Mouse (Mus musculus) erythroblast, embryonic 14.5 days (primary cell): ENCODE measurements around the gene Cpxm2. TPM values are rescaled to one million over a fixed set of nuclear protein-coding genes. Genes with fewer than 3 reads are reported as not detected.

ENCODE experiments used
- H3K27me3 ChIP-seq: 2 replicates; pipeline ENCODE4 v1.6.1; 2012; ENCODE audit warnings: inconsistent platforms; ENCODE audit not compliant: control insufficient read depth
- H3K36me3 ChIP-seq: 2 replicates; pipeline ENCODE4 v1.6.1; 2012; ENCODE audit warnings: mild to moderate bottlenecking, inconsistent platforms; ENCODE audit not compliant: control insufficient read depth
- H3K4me1 ChIP-seq: 2 replicates; pipeline ENCODE4 v1.6.1; 2012; ENCODE audit warnings: inconsistent platforms; ENCODE audit not compliant: control insufficient read depth
- H3K4me3 ChIP-seq: replicated peaks from 2 replicates; pipeline ENCODE3; 2012; ENCODE audit warnings: moderate library complexity, mild to moderate bottlenecking, inconsistent platforms
- H3K9me3 ChIP-seq: 2 replicates; pipeline ENCODE4 v1.6.1; 2012; ENCODE audit warnings: low read length, inconsistent platforms, mixed read lengths; ENCODE audit not compliant: control insufficient read depth
- GATA1 ChIP-seq: IDR thresholded peaks from 2 replicates; pipeline ENCODE4 v1.6.1; 2012; ENCODE audit warnings: low read length, inconsistent platforms, mixed read lengths
- TAL1 ChIP-seq: IDR thresholded peaks from 3 replicates; pipeline ENCODE4 v1.6.1; 2012; ENCODE audit warnings: low read length, inconsistent platforms, mixed read lengths
- polyA plus RNA-seq: library from polyadenylated mRNA; stranded (reverse); fragments of >175 nt; gene quantifications from 2 replicates; pipeline ENCODE4 v1.2.3, GENCODE M21; 2012

Cpxm2 gene
- polyA plus RNA-seq, 1 experiment, result not detected

DNA sequence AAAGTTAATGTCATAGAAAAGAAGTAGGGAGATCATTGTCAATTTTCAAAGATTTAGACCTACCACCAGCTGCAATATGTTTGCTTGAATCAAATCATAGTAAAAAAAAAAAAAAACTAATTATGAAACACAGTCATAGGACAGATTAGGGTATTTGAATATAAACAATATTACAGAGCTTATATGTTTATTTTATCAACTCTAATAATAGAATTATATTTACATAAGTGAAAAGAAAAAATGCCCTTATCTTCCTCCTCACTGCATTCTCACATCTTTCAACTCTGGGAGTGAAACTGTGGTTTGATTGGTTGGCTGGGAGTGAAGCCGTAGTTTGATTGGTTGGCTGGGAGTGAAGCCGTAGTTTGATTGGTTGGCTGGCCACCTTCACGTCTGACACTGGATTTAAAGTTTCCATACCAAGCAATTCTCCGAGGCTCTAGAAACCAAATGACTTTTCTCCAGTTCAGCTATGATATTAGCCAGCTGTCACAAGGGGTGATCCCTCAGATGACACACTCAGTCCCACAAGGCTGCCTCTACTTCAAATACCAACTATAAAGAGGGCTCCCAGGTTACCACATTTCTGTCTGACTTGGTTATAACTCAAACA is 27.2 kb upstream of the Cpxm2 start:
- Histone ChIP-seq H3K27me3 (no peaks in the 10 kb centered on the region), H3K4me3 (no peak overlapping the region), H3K9me3 (no peaks in the 10 kb centered on the region), H3K36me3 (no peaks in the 10 kb centered on the region), H3K4me1 (no peaks in the 10 kb centered on the region)
- TF ChIP-seq TAL1 (no peak), GATA1 (no peak)

- Histone ChIP-seq H3K4me1 (no peaks in the 10 kb centered on the region), H3K9me3 (no peaks in the 10 kb centered on the region), H3K36me3 (no peaks in the 10 kb centered on the region), H3K27me3 (no peaks in the 10 kb centered on the region), H3K4me3 (no peak overlapping the region)
- TF ChIP-seq GATA1 (no peak), TAL1 (no peak)
Measured at GRCm38 (mm10) chr7:132181042-132181441, 26.5 kb upstream of the Cpxm2 start.

DNA sequence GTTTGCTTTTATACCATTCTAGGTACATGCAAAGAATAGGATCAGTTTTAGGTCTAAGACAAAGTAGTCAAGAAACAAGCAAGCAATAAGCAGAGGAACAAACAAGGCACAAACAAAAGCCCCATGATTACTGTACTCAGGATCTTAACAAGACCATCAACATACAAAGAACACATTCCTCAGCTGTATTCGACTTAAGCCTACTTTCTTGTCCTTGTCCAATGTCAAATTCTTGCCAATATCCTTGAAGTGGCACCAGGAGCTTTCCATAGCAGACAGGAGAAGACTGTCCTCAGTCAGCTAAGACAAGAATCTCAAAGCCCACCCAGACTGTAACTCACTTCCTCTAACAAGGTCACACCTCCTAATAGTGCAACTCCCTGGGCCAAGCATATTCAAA is 24.5 kb upstream of the Cpxm2 start:
- no peak for TF ChIP-seq TAL1
- no peak for TF ChIP-seq GATA1
- Histone ChIP-seq H3K36me3 (no peaks in the 10 kb centered on the region), H3K27me3 (no peaks in the 10 kb centered on the region), H3K4me1 (no peaks in the 10 kb centered on the region), H3K9me3 (no peaks in the 10 kb centered on the region; the same call in 1 of the 2 replicates), H3K4me3 (no peak overlapping the region)

- TF ChIP-seq TAL1 (no peak), GATA1 (no peak)
Measured at GRCm38 (mm10) chr7:132174787-132175186, 20.2 kb upstream of the Cpxm2 start.

GRCm38 (mm10) chr7:132174296-132174695 is 19.8 kb upstream of the Cpxm2 start:
- no peaks in the 10 kb centered on the region for H3K4me1 ChIP-seq
- no peak for TF ChIP-seq TAL1
- no peak for TF ChIP-seq GATA1
- H3K4me3 ChIP-seq, result no peak overlapping the region
- H3K27me3 ChIP-seq, result no peaks in the 10 kb centered on the region
- no peaks in the 10 kb centered on the region for H3K36me3 ChIP-seq
- peaks cover 13% of the 10 kb centered on the region for H3K9me3 ChIP-seq

More at GRCm38 (mm10) chr7:132174787-132175186, 20.2 kb upstream of the Cpxm2 start:
- Histone ChIP-seq H3K4me1 (no peaks in the 10 kb centered on the region), H3K9me3 (peaks cover 13% of the 10 kb centered on the region), H3K27me3 (no peaks in the 10 kb centered on the region), H3K36me3 (no peaks in the 10 kb centered on the region), H3K4me3 (no peak overlapping the region)

DNA sequence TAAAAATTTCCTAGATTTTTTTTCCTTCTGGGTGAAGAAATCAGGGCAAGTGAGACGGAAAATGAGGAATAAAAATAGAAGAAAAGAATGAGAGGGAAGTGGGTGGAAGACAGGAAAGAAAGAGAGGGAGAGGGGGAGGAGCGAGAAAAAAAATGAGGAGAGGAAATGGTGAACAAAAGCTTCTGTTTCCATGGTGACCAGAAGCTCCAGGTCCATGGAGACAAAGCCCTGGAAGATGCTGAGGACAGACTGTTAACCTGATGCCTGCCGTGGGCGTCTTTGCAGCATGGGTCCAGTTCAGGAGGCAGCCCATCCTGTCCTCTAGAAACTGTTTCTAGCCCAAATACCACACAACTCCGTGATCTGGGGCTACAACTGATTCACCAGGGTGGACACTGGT is 17.7 kb upstream of the Cpxm2 start:
- no peak for TF ChIP-seq TAL1
- no peak overlapping the region for H3K4me3 ChIP-seq
- no peaks in the 10 kb centered on the region for H3K27me3 ChIP-seq
- H3K36me3 ChIP-seq, result no peaks in the 10 kb centered on the region
- no peaks in the 10 kb centered on the region for H3K4me1 ChIP-seq
- H3K9me3 ChIP-seq, result peaks cover 13% of the 10 kb centered on the region

DNA sequence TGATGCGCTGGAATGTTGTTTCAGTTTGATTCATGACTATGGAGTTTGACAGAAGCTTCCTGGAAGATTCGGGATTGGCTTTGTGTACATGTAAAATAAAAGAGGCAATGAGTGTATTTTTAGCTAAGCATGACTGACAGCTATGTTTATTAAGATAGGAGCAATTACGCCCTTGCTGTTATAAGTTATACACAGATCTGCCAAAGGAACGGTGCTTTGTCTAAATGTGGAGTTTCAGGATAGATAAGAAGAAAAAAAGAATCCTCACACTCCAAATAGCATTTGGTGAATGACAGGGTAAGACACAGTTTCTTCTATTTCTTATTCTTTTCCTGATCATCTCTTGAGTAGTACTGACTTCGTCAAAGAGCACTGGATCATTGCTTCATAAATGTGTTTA is 17.2 kb upstream of the Cpxm2 start:
- Histone ChIP-seq H3K4me3 (no peak overlapping the region), H3K4me1 (no peaks in the 10 kb centered on the region), H3K9me3 (peaks cover 13% of the 10 kb centered on the region), H3K36me3 (no peaks in the 10 kb centered on the region), H3K27me3 (no peaks in the 10 kb centered on the region)
- TF ChIP-seq TAL1 (no peak), GATA1 (no peak)

DNA sequence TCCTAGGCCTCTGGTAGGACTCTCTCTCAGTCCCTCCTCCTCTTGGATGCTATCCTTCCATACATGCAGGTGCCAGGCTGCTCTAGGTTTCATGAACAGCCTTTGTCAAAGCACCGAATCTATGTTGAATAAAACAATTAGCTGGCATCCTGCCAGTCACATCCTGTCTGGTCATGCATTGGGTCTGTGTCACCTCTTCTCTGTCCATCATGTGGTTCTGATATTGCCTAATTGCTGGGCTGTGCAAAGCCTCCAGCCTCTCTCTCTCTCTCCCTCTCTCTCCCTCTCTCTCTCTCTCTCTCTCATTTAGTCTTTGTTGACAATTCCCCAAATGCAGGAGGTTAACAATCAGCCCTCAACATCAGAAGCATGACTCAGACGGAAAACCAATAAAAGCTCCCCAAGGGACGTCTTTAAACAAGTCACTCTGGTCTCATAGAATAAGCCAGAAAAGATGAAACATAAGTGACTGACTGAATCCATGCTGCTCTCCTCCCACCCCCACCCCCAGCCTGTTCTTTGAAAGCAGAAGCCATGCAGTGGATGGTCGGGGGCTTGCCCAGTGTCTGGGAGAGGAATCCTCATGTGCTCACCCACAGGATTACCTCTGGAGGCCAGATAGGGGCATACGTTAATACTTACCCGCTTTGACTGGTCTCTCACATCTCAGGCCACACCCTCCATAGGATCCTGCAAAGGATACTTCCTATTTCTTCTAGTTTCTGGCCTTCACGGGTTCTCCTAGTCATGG is 15.1 kb upstream of the Cpxm2 start:
- peaks cover 13% of the 10 kb centered on the region for H3K9me3 ChIP-seq
- no peak for TF ChIP-seq TAL1
- TF ChIP-seq GATA1, result no peak
- no peaks in the 10 kb centered on the region for H3K4me1 ChIP-seq

DNA sequence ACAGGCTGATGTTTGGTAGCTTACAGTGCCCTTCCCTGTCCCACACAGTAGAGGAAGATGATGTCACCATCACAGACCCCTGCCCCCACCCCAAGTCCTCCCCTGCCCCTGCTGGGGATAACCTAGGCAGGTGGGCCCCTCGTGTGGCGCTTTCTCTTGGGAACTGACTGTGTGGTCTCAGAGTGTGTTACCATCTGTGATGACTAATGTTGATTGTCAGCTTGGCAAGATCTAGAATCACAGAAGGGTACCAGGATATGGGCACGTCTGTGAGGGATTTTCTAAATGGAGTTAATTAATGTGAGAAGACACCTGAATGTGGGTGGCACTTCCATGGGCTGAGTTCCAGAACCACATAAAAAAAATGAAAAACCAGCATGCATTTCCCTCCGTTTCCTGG is 12.7 kb upstream of the Cpxm2 start:
- Histone ChIP-seq H3K9me3 (peaks cover 6% of the 10 kb centered on the region), H3K27me3 (no peaks in the 10 kb centered on the region), H3K4me3 (no peak overlapping the region), H3K4me1 (no peaks in the 10 kb centered on the region), H3K36me3 (no peaks in the 10 kb centered on the region)
- no peak for TF ChIP-seq GATA1
- TF ChIP-seq TAL1, result no peak

More for the DNA sequence above, 15.1 kb upstream of the Cpxm2 start:
- H3K27me3 ChIP-seq, result no peaks in the 10 kb centered on the region
- H3K4me3 ChIP-seq, result no peak overlapping the region
- no peaks in the 10 kb centered on the region for H3K36me3 ChIP-seq
